Mouse (Mus musculus) kidney, adult 2 months (tissue): ENCODE results near the gene Tmem205. TPM values are rescaled to one million over a fixed set of nuclear protein-coding genes. Genes with fewer than 3 reads are reported as not detected.

ENCODE experiments used
- DNase-seq: peaks from one replicate; pipeline ENCODE4 v3.0.0; 2021
- H3K27ac ChIP-seq: fragments of 200-500 bp; 2 replicates; pipeline ENCODE4 v1.5.1; 2012; ENCODE audit warnings: low read depth, low read length, control low read depth, inconsistent platforms; ENCODE audit not compliant: insufficient read depth
- H3K27me3 ChIP-seq: fragments of 200-500 bp; replicated peaks from 2 replicates; pipeline ENCODE4 v1.6.1; 2012; ENCODE audit warnings: mild to moderate bottlenecking, moderate library complexity, low read length, inconsistent platforms; ENCODE audit not compliant: control insufficient read depth, insufficient read depth
- H3K36me3 ChIP-seq: fragments of 200-500 bp; 2 replicates; pipeline ENCODE4 v1.6.1; 2012; ENCODE audit warnings: mild to moderate bottlenecking, moderate library complexity, low read length, inconsistent platforms; ENCODE audit not compliant: control insufficient read depth, insufficient read depth
- H3K4me1 ChIP-seq: fragments of 200-500 bp; 2 replicates; pipeline ENCODE4 v1.6.1; 2011; ENCODE audit warnings: low read length; ENCODE audit not compliant: control insufficient read depth, insufficient read depth
- H3K4me3 ChIP-seq: fragments of 200-500 bp; 2 replicates; pipeline ENCODE4 v1.5.1; 2011; ENCODE audit warnings: mild to moderate bottlenecking, low read depth, low read length, control low read depth; ENCODE audit not compliant: insufficient read depth
- CTCF ChIP-seq: fragments of 200-500 bp; conservative IDR thresholded peaks from 2 replicates; pipeline ENCODE4 v1.5.1; 2011; ENCODE audit warnings: low read depth, mild to moderate bottlenecking, control low read depth, low read length, moderate library complexity, mixed read lengths; ENCODE audit not compliant: insufficient read depth, insufficient read length
- POLR2A ChIP-seq: fragments of 200-500 bp; IDR thresholded peaks from one replicate; pipeline ENCODE4 v1.6.1; 2011; ENCODE audit warnings: low read depth, low read length, control low read depth
- WGBS: fragments of 180-500 bp; shearing (Covaris S2); methylation state at CpG from one replicate; pipeline ENCODE4 v1.1.7; 2018; 5-methylcytosine and 5-hydroxymethylcytosine counted together
- polyA plus RNA-seq: library from polyadenylated mRNA; depleted of rRNA; stranded (reverse); fragments of >200 nt; gene quantifications from 2 replicates; pipeline ENCODE4 v1.2.3, GENCODE M21; 2012; rRNA removed

Gene Tmem205
- polyA plus RNA-seq, 1 experiment = 313 TPM

DNA sequence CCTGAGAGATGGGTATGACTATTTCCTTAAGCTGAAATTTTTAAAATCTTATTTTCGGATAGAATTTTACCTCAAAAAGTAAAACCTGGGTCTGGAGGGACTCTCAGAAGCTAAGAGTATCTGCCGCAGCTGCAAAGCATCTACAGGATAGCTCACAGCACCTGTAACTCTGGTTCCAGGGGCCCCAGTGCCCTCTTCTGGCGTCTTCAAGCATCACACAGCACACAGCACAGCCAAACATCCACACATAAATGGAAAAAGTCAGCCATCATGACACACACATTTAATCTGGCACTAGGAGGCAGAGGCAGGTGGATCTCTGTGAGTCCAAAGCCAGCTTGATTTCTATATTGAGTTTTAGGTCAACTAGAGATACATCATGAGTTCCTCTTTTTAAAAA lies 50.8 kb downstream of the Tmem205 start:
- WGBS = 53% methylated on average over 3 of the region's 3 CpGs

GRCm38 (mm10) chr9:21872204-21872603 lies 55.2 kb downstream of the Tmem205 start:
- H3K36me3 ChIP-seq = no peaks in the 10 kb centered on the region
- 61% methylated on average over 4 of the region's 4 CpGs for WGBS
- no peaks in the 10 kb centered on the region for H3K27me3 ChIP-seq
- no peaks in the 10 kb centered on the region for H3K4me1 ChIP-seq
- DNase-seq = no peak
- H3K4me3 ChIP-seq = no peak overlapping the region
- H3K27ac ChIP-seq = no peak overlapping the region
- no peak for TF ChIP-seq CTCF
- no peak for TF ChIP-seq POLR2A

More for the DNA sequence above, 50.8 kb downstream of the Tmem205 start:
- TF ChIP-seq CTCF (no peak), POLR2A (no peak)
- H3K27ac ChIP-seq = no peak overlapping the region
- DNase-seq = no peak
- no peaks in the 10 kb centered on the region for H3K36me3 ChIP-seq
- H3K27me3 ChIP-seq = no peaks in the 10 kb centered on the region
- no peak overlapping the region for H3K4me3 ChIP-seq
- H3K4me1 ChIP-seq = no peaks in the 10 kb centered on the region

Other genes with a start within 250 kb of the Tmem205 start
- 26.9 and 28.8 TPM in 2 replicates for gene Ldlr, start 204.1 kb downstream of the Tmem205 start, polyA plus RNA-seq
- gene Spc24, start 167.3 kb downstream of the Tmem205 start, polyA plus RNA-seq = 3.4 and 6.0 TPM in 2 replicates
- gene Kank2, start 128.8 kb downstream of the Tmem205 start, polyA plus RNA-seq = 21.8 and 23.6 TPM in 2 replicates
- gene Angptl8, start 92.0 kb downstream of the Tmem205 start, polyA plus RNA-seq = 11.9 and 19.5 TPM in 2 replicates
- gene Dock6, start 74.9 kb downstream of the Tmem205 start, polyA plus RNA-seq = 67.7 and 84.6 TPM in 2 replicates
- 27.1 and 32.9 TPM in 2 replicates for gene Rab3d, start 9.4 kb downstream of the Tmem205 start, polyA plus RNA-seq
- gene Ccdc159, start 85 bp downstream of the Tmem205 start, polyA plus RNA-seq = 4.3 and 4.8 TPM in 2 replicates
- gene Plppr2, start 9.5 kb upstream of the Tmem205 start, polyA plus RNA-seq = 6.0 and 9.1 TPM in 2 replicates
- 10.5 and 10.9 TPM in 2 replicates for gene Swsap1, start 28.2 kb upstream of the Tmem205 start, polyA plus RNA-seq
- 14.0 and 16.7 TPM in 2 replicates for gene Epor, start 36.0 kb upstream of the Tmem205 start, polyA plus RNA-seq
- gene Rgl3, start 61.9 kb upstream of the Tmem205 start, polyA plus RNA-seq = 88.2 and 111 TPM in 2 replicates
- 2.5 and 2.9 TPM in 2 replicates for gene Ccdc151, start 75.1 kb upstream of the Tmem205 start, polyA plus RNA-seq
- 94.9 and 103 TPM in 2 replicates for gene Prkcsh, start 75.2 kb upstream of the Tmem205 start, polyA plus RNA-seq
- 0.62 and 0.64 TPM in 2 replicates for gene Elavl3, start 124.5 kb upstream of the Tmem205 start, polyA plus RNA-seq
- gene Gm49318, start 143.7 kb upstream of the Tmem205 start, polyA plus RNA-seq = not detected in 2 replicates
- gene Zfp653, start 143.8 kb upstream of the Tmem205 start, polyA plus RNA-seq = 13.6 and 15.8 TPM in 2 replicates
- gene Ecsit, start 157.9 kb upstream of the Tmem205 start, polyA plus RNA-seq = 130 and 143 TPM in 2 replicates
- 2.8 and 12.0 TPM in 2 replicates for gene Cnn1, start 171.7 kb upstream of the Tmem205 start, polyA plus RNA-seq
- 163 and 174 TPM in 2 replicates for gene Elof1, start 189.6 kb upstream of the Tmem205 start, polyA plus RNA-seq
- 166 and 178 TPM in 2 replicates for gene Acp5, start 208.2 kb upstream of the Tmem205 start, polyA plus RNA-seq
- gene Pigyl, start 229.3 kb upstream of the Tmem205 start, polyA plus RNA-seq = 71.4 and 76.5 TPM in 2 replicates